Mouse (Mus musculus) ES-Bruce4 (cell line): ENCODE data around the gene Sorcs3.

Source experiments
- CTCF ChIP-seq: IDR thresholded peaks from one replicate; pipeline ENCODE4 v1.8.1; 2011; ENCODE audit warnings: low read depth, low read length
- EP300 ChIP-seq: IDR thresholded peaks from 2 replicates; pipeline ENCODE4 v1.6.1; 2011; ENCODE audit warnings: low read depth, low read length; ENCODE audit not compliant: insufficient read depth
- POLR2A ChIP-seq: IDR thresholded peaks from one replicate; pipeline ENCODE4 v1.8.1; 2011; ENCODE audit warnings: low read length; ENCODE audit not compliant: insufficient read depth

GRCm38 (mm10) chr19:48616951-48617350, 411.1 kb downstream of the Sorcs3 start:
- TF ChIP-seq EP300 (no peak), CTCF (no peak), POLR2A (no peak)
